Mouse (Mus musculus) kidney, adult 10 weeks (tissue): ENCODE measurements around the gene Gm28551. TPM values are rescaled to one million over a fixed set of nuclear protein-coding genes. Genes with fewer than 3 reads are reported as not detected.

ENCODE experiments used
- polyA plus RNA-seq: library from polyadenylated mRNA; stranded (reverse); fragments of 350-450 nt; fragmentation: Illumina TruSeq; extraction: RNeasy Lipid Tissue Mini Kit (QIAGEN cat#74804); gene quantifications from one replicate; pipeline ENCODE4 v1.2.3, GENCODE M21; 2014; ENCODE audit warnings: low read depth, low replicate concordance

Gm28551 gene
- polyA plus RNA-seq = not detected

GRCm38 (mm10) chr1:53352327-53353261 is at the start of gene Gm28551, which contains the start of the genes Asdurf and Asnsd1:
Gm28551 (minus strand) TSS chr1:53352667.
Asdurf (minus strand) TSS chr1:53352619.
Asnsd1 (minus strand) TSS chr1:53352752.

GRCm38 (mm10) chr1:53312989-53313967 is 39.2 kb downstream of the Gm28551 start, which contains the start of gene Osgepl1:
Osgepl1 (plus strand) TSS chr1:53313624.

GRCm38 (mm10) chr1:53296581-53297383 is 55.7 kb downstream of the Gm28551 start, which contains the start of the genes Pms1, Ormdl1 and Gm28778:
Pms1 (minus strand) TSS chr1:53297018.
Ormdl1 (plus strand) TSS chr1:53297095.
Gm28778 (plus strand) TSS chr1:53297111.

Other genes with a start within 250 kb of the Gm28551 start
- not detected for gene 1700019A02Rik, start 165.0 kb downstream of the Gm28551 start, polyA plus RNA-seq
- 11.3 TPM for gene Pms1, start 55.6 kb downstream of the Gm28551 start, polyA plus RNA-seq
- gene Ormdl1, start 55.6 kb downstream of the Gm28551 start, polyA plus RNA-seq = 71.1 TPM
- gene Gm28778, start 55.6 kb downstream of the Gm28551 start, polyA plus RNA-seq = not detected
- gene Osgepl1, start 39.0 kb downstream of the Gm28551 start, polyA plus RNA-seq = 63.8 TPM
- 81.4 TPM for gene Asdurf, start within 50 bp of the Gm28551 start, polyA plus RNA-seq
- gene Asnsd1, start 85 bp upstream of the Gm28551 start, polyA plus RNA-seq = 80.9 TPM